In the genomic region with DNA sequence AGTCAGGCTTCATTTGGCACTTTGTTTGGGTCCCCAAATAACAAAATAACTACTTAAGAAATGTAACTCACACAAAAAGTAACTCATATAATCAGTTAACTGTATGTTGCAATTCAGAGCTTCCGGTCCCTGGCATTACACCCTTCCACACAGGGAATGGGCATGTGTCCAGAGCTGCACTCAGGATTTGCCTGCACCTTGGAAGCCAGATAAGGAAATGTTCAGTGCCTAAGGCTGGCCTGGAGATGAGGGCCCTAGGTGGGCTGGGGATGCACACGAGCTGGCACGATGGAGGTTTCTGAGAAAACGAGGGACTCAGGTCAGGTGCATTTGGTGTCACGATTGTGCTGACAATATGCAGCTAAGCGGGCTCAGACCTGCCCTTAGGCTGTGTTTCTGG, we compare ENCODE assay signal across 16 mouse cellular contexts.
DNase-seq lines count a peak whose midpoint lies in the region; ATAC-seq lines count a peak whose summit lies in the region.
"Had no signal": no experiment of that assay in that cellular context is flagged by ENCODE, and none has a peak within 500 bp of the region (broad histone marks: within the 10 kb centered on the region; RNA-seq: fewer than 3 reads in every experiment).

No protein-coding gene starts in this region.

- no peaks in the 10 kb centered on the region for H3K9me3 ChIP-seq in intestine, embryonic 14.5 days (ENCODE audit: control insufficient read depth, low read length)
- no peaks in the 10 kb centered on the region for H3K9me3 ChIP-seq in intestine, embryonic 15.5 days
- no peaks in the 10 kb centered on the region for H3K9me3 ChIP-seq in kidney, embryonic 16.5 days (ENCODE audit: low read length)
- H3K9me3 ChIP-seq: embryonic facial prominence, embryonic 12.5 days; forebrain, embryonic 10.5 days; G1E; megakaryocyte, embryonic 14.5 days had no signal

- no peak for ATAC-seq in intestine, embryonic 14.5 days (replicated peaks; ENCODE audit: low FRiP score, low TSS enrichment, low read depth)
- ATAC-seq in intestine, embryonic 15.5 days: no peak
- peak; percentile 31; the same call in 1 of the 2 replicates for ATAC-seq in granulocyte monocyte progenitor cell, adult 5-6 weeks (replicated peaks; ENCODE audit: poor library complexity, severe bottlenecking)
- ATAC-seq in kidney, embryonic 16.5 days (ENCODE audit: low FRiP score, low TSS enrichment): no peak

- no peak overlapping the region for H3K9ac ChIP-seq in intestine, embryonic 14.5 days (ENCODE audit: low read length)
- no peak overlapping the region for H3K9ac ChIP-seq in intestine, embryonic 15.5 days
- no peak overlapping the region for H3K9ac ChIP-seq in kidney, embryonic 16.5 days (replicated peaks; ENCODE audit: low read length)
- H3K9ac ChIP-seq: embryonic facial prominence, embryonic 12.5 days; liver, embryonic 14.5 days had no signal

- DNase-seq in cerebellum, postnatal 25 days: peak; percentile 43 to 63
- no peak for DNase-seq in cerebellum, adult 8-10 months
- peak; percentile 32 for DNase-seq in intestine, embryonic 14.5 days (ENCODE audit: low spot score)
- DNase-seq in lung, postnatal 4 days: peak; percentile 33 to 38
- no peak for DNase-seq in spleen, postnatal 10 days (ENCODE audit: low spot score in 2 of 2)
- DNase-seq: cerebellum, adult 9-10 months; layer of hippocampus, adult 9-11 months; thymus, adult 18-20 months had no signal

- H3K4me3 ChIP-seq in intestine, embryonic 14.5 days (ENCODE audit: low read depth, low read length): no peak overlapping the region
- H3K4me3 ChIP-seq in intestine, embryonic 15.5 days (replicated peaks): no peak overlapping the region
- no peak overlapping the region for H3K4me3 ChIP-seq in kidney, embryonic 16.5 days (ENCODE audit: low read length)
- H3K4me3 ChIP-seq: embryonic facial prominence, embryonic 12.5 days; forebrain, embryonic 10.5 days; megakaryocyte, embryonic 14.5 days had no signal

- H3K4me2 ChIP-seq in intestine, embryonic 14.5 days (ENCODE audit: low read length): no peak overlapping the region
- no peak overlapping the region for H3K4me2 ChIP-seq in intestine, embryonic 15.5 days (replicated peaks)
- H3K4me2 ChIP-seq in kidney, embryonic 16.5 days (replicated peaks; ENCODE audit: low read depth, low read length): no peak overlapping the region
- H3K4me2 ChIP-seq: embryonic facial prominence, embryonic 12.5 days had no signal

- WGBS in intestine, embryonic 14.5 days: 88% methylated on average over 6 of the region's 6 CpGs
- WGBS in intestine, embryonic 15.5 days: 93% methylated on average over 6 of the region's 6 CpGs
- WGBS in kidney, embryonic 16.5 days: 88% methylated on average over 6 of the region's 6 CpGs

- peaks cover 33% of the 10 kb centered on the region for H3K36me3 ChIP-seq in intestine, embryonic 14.5 days (ENCODE audit: control insufficient read depth, insufficient read depth, low read length)
- no peaks in the 10 kb centered on the region; the same call in 1 of the 2 replicates for H3K36me3 ChIP-seq in intestine, embryonic 15.5 days
- H3K36me3 ChIP-seq in kidney, embryonic 16.5 days (ENCODE audit: insufficient read depth, low read length): peaks cover 28% of the 10 kb centered on the region
- H3K36me3 ChIP-seq: G1E had no signal

- no peaks in the 10 kb centered on the region for H3K4me1 ChIP-seq in intestine, embryonic 14.5 days (replicated peaks; ENCODE audit: control insufficient read depth, insufficient read depth, low read length)
- H3K4me1 ChIP-seq in intestine, embryonic 15.5 days (replicated peaks): no peaks in the 10 kb centered on the region
- peaks cover 5% of the 10 kb centered on the region; the same call in 1 of the 2 replicates for H3K4me1 ChIP-seq in kidney, embryonic 16.5 days (ENCODE audit: insufficient read depth, low read length)
- H3K4me1 ChIP-seq: embryonic facial prominence, embryonic 12.5 days; forebrain, embryonic 10.5 days had no signal

- no peaks in the 10 kb centered on the region for H3K27me3 ChIP-seq in intestine, embryonic 14.5 days (replicated peaks; ENCODE audit: control insufficient read depth, insufficient read depth, low read length)
- no peaks in the 10 kb centered on the region for H3K27me3 ChIP-seq in intestine, embryonic 15.5 days (replicated peaks)
- H3K27me3 ChIP-seq in kidney, embryonic 16.5 days (ENCODE audit: insufficient read depth, low read length): no peaks in the 10 kb centered on the region
- H3K27me3 ChIP-seq: embryonic facial prominence, embryonic 12.5 days had no signal

- H3K27ac ChIP-seq in intestine, embryonic 14.5 days (ENCODE audit: low read depth): no peak overlapping the region
- no peak overlapping the region for H3K27ac ChIP-seq in intestine, embryonic 15.5 days
- H3K27ac ChIP-seq in kidney, embryonic 16.5 days (ENCODE audit: low read length): no peak overlapping the region
- H3K27ac ChIP-seq: embryonic facial prominence, embryonic 12.5 days; forebrain, embryonic 10.5 days; liver, embryonic 14.5 days had no signal

Comparison
In these comparisons a context has a peak if more than half of its experiments do, and no peak if none do; other contexts are left out.
1. DNase-seq: peak in cerebellum, postnatal 25 days (2 of 2), intestine, embryonic 14.5 days (single experiment) and lung, postnatal 4 days (2 of 2); none in cerebellum, adult 8-10 months (single experiment) and spleen, postnatal 10 days (0 of 2).